Mouse (Mus musculus) small intestine, adult 2 months (tissue): Measurements from ENCODE around the gene Rnf224. TPM values are rescaled to one million over a fixed set of nuclear protein-coding genes. Genes with fewer than 3 reads are reported as not detected.

Source experiments
- H3K27ac ChIP-seq: fragments of 200-500 bp; 2 replicates; pipeline ENCODE4 v1.5.1; 2012; ENCODE audit warnings: low read depth, low read length, control low read depth, inconsistent platforms; ENCODE audit not compliant: insufficient read depth
- H3K27me3 ChIP-seq: fragments of 200-500 bp; 2 replicates; pipeline ENCODE4 v1.6.1; 2012; ENCODE audit warnings: mild to moderate bottlenecking, moderate library complexity, low read length, inconsistent platforms; ENCODE audit not compliant: control insufficient read depth, insufficient read depth
- H3K36me3 ChIP-seq: fragments of 200-500 bp; 2 replicates; pipeline ENCODE4 v1.6.1; 2012; ENCODE audit warnings: mild to moderate bottlenecking, low read length, control low read depth, inconsistent platforms; ENCODE audit not compliant: control insufficient read depth, insufficient read depth
- H3K4me1 ChIP-seq: fragments of 200-500 bp; 2 replicates; pipeline ENCODE4 v1.6.1; 2012; ENCODE audit warnings: low read length, inconsistent platforms, mixed read lengths; ENCODE audit not compliant: control insufficient read depth, insufficient read depth, insufficient read length
- H3K4me3 ChIP-seq: fragments of 200-500 bp; 2 replicates; pipeline ENCODE4 v1.5.1; 2012; ENCODE audit warnings: low read depth, mild to moderate bottlenecking, control low read depth, inconsistent platforms, low read length, moderate library complexity
- CTCF ChIP-seq: fragments of 200-500 bp; IDR thresholded peaks from 2 replicates; pipeline ENCODE4 v1.5.1; 2012; ENCODE audit warnings: low read depth, mild to moderate bottlenecking, control low read depth, inconsistent platforms, low read length, moderate library complexity, mixed read lengths; ENCODE audit not compliant: insufficient replicate concordance, insufficient read length; ENCODE audit errors: extremely low read depth
- POLR2A ChIP-seq: fragments of 200-500 bp; IDR thresholded peaks from 2 replicates; pipeline ENCODE4 v1.6.1; 2012; ENCODE audit warnings: low read depth, mild to moderate bottlenecking, control low read depth, inconsistent platforms, low read length, moderate library complexity
- WGBS: fragments of 180-500 bp; shearing (Covaris S2); methylation state at CpG from one replicate; pipeline ENCODE4 v1.1.7; 2018; 5-methylcytosine and 5-hydroxymethylcytosine counted together
- polyA plus RNA-seq: library from polyadenylated mRNA; depleted of rRNA; stranded (reverse); fragments of >200 nt; gene quantifications from 2 replicates; pipeline ENCODE4 v1.2.3, GENCODE M21; 2012

Gene Rnf224
- polyA plus RNA-seq, 1 experiment: not detected

DNA sequence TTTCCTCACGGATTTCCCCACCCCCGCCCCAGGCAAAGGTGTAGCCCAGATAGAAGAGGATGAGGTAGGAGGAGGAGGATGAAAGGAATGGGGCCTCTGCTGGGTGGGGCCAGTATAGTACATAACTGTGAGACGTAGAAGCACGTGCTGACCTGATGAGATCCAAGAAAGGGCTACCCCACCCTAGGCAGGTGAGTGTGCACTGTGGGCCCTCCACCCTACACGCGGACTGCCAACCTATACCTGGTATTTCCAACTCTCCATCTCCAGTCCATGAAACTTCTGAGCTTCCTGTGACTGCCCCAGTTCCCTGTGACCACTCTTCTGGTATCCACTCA, 4.8 kb upstream of the Rnf224 start:
- H3K27ac ChIP-seq: peak overlapping the region; percentile 31; the same call in 1 of the 2 replicates
- H3K4me3 ChIP-seq: peak overlapping the region; percentile 70
- WGBS: 11% methylated on average over 6 of the region's 6 CpGs

DNA sequence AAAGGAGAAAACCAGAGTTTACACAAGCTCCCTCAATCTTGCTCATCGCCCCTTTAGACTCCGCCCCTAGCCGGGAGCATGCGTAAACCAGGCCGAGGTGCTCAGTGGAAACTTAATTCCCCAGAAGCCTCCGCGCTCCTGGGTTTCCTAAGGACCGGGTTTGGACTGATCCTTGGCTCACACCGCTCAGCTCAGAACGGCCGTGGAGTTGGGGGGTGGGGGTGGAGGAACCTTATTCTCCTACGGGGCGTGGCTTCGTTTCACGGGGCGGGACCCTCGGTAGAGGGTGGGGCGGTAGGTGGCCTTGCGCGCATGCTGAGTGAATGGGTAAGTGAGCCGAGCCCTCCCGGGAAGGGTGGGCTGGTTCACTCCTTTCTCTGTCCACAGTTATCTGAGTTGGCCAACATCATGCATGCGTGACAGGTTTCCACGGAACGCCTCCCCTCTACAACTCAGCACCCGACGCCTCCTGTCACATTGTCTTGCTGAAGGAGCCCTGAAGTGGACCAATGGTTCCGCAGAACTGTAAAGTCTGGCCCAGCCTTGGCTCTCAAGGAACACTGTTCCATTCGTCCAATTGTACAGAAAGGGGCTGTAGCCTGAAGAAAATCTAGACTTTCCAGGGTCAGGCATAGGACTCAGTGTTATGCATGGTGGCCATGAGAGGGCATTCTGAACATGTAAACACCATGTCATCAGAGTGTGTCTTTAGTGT, 4.3 kb upstream of the Rnf224 start:
- peak overlapping the region; percentile 70 for H3K4me3 ChIP-seq
- no peaks in the 10 kb centered on the region; the same call in 1 of the 2 replicates for H3K36me3 ChIP-seq
- TF ChIP-seq POLR2A (peak; percentile 35; the same call in 1 of the 2 replicates), CTCF (no peak)
- peaks cover 30% of the 10 kb centered on the region for H3K4me1 ChIP-seq
- WGBS: 2% methylated on average over 29 of the region's 29 CpGs
- H3K27me3 ChIP-seq: no peaks in the 10 kb centered on the region; the same call in 1 of the 2 replicates
- peak overlapping the region; percentile 31; the same call in 1 of the 2 replicates for H3K27ac ChIP-seq

More for the DNA sequence above, 4.8 kb upstream of the Rnf224 start:
- H3K4me1 ChIP-seq: peaks cover 32% of the 10 kb centered on the region
- H3K36me3 ChIP-seq: no peaks in the 10 kb centered on the region; the same call in 1 of the 2 replicates
- H3K27me3 ChIP-seq: no peaks in the 10 kb centered on the region; the same call in 1 of the 2 replicates
- TF ChIP-seq CTCF (no peak), POLR2A (no peak)

DNA sequence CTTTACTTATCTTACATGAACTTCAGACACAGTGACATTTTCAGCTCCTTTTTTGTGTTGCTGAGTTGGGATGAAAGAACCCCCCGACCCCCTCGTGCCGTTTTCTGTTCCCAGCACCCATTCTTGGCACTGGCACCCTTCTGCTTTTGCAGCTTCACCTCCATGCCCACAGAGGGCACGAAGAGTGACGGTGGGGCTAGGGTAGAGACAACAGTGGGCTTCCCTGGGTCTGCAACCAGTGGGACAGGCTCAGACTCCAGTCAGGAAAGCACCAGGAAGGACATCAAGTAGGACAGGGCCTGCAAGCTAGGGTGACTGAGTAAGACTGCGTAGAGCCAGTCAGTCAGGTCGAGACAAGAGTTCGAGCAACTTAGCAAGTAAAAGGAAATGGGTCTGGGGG, 3.7 kb upstream of the Rnf224 start:
- WGBS: 68% methylated on average over 8 of the region's 8 CpGs
- no peaks in the 10 kb centered on the region; the same call in 1 of the 2 replicates for H3K27me3 ChIP-seq
- H3K36me3 ChIP-seq: no peaks in the 10 kb centered on the region; the same call in 1 of the 2 replicates
- no peak for TF ChIP-seq CTCF
- TF ChIP-seq POLR2A: no peak
- no peak overlapping the region for H3K4me3 ChIP-seq
- H3K27ac ChIP-seq: 0 out of 2 replicates have a peak overlapping the region, but pooled peaks have one; percentile 31
- H3K4me1 ChIP-seq: peaks cover 33% of the 10 kb centered on the region

DNA sequence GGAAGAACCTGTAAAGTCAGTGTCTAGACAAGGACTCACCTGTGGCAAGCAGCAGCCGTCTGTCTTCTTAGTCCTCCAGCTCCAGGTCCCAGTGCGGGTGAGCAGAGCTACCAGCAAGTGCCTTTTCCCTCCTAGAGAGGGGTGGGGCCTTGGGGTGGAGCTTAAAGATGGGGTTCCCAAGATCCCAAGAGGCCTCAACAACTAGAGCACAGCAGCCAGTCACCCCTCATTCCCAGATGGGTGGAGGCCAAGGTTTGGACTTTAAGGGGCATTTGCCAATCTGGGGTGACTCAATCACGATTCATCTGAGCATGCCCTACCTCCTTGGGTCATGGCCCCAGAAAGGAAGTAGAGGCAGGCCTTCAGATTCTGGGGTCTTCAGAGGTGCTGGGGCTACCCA, 3.2 kb upstream of the Rnf224 start:
- H3K4me1 ChIP-seq: peaks cover 37% of the 10 kb centered on the region

DNA sequence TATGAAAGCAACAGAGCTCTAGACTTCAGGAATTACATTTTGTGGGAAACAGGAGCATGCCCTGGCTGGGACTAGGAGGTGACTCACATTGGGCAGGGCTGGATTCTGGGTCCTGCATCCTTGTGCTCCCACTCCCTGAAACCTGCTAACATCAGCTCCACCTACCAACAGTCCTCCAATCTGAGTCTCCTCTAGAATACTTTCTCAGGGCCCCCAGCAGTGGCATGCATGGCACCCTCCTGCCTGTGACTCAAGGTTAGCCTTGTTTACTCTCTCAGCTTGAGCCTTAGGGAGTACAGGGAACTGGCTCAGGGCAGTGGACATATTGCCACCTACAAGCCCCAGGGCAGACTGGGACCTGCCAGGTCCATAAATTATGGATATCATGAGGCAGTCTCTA, 1.5 kb upstream of the Rnf224 start:
- Histone ChIP-seq H3K27ac (no peak overlapping the region; the same call in 1 of the 2 replicates), H3K36me3 (no peaks in the 10 kb centered on the region), H3K4me3 (no peak overlapping the region), H3K27me3 (no peaks in the 10 kb centered on the region; the same call in 1 of the 2 replicates), H3K4me1 (peaks cover 50% of the 10 kb centered on the region)
- TF ChIP-seq CTCF (no peak), POLR2A (no peak)

More for the DNA sequence above, 3.2 kb upstream of the Rnf224 start:
- TF ChIP-seq POLR2A: no peak
- H3K4me3 ChIP-seq: no peak overlapping the region
- H3K27me3 ChIP-seq: no peaks in the 10 kb centered on the region; the same call in 1 of the 2 replicates
- no peaks in the 10 kb centered on the region for H3K36me3 ChIP-seq
- 81% methylated on average over 3 of the region's 3 CpGs for WGBS
- H3K27ac ChIP-seq: no peak overlapping the region

DNA sequence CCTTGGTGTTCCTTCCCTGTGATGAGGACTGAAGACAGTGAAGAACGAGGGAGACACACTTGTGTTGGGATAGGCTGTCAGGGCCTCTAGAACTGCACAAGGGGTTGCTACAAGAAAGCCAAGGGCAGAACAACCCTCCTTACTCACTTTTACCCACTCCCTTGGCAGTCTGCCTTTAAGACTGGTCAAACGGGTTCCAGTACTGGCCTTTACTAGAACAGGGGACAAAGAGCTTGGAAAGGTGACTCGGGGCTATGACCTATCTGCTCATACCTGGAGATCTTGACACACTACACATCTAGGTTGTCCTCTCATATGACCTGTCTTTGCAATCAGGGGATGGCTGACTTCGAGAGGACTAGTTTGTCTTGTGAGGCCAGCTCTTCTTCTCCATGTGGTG, 935 bp upstream of the Rnf224 start:
- H3K27ac ChIP-seq: peak overlapping the region; percentile 10; the same call in 1 of the 2 replicates
- H3K36me3 ChIP-seq: no peaks in the 10 kb centered on the region
- peaks cover 47% of the 10 kb centered on the region for H3K4me1 ChIP-seq
- WGBS: 21% methylated on average over 4 of the region's 4 CpGs
- TF ChIP-seq POLR2A (no peak), CTCF (no peak)
- no peaks in the 10 kb centered on the region; the same call in 1 of the 2 replicates for H3K27me3 ChIP-seq
- H3K4me3 ChIP-seq: no peak overlapping the region

DNA sequence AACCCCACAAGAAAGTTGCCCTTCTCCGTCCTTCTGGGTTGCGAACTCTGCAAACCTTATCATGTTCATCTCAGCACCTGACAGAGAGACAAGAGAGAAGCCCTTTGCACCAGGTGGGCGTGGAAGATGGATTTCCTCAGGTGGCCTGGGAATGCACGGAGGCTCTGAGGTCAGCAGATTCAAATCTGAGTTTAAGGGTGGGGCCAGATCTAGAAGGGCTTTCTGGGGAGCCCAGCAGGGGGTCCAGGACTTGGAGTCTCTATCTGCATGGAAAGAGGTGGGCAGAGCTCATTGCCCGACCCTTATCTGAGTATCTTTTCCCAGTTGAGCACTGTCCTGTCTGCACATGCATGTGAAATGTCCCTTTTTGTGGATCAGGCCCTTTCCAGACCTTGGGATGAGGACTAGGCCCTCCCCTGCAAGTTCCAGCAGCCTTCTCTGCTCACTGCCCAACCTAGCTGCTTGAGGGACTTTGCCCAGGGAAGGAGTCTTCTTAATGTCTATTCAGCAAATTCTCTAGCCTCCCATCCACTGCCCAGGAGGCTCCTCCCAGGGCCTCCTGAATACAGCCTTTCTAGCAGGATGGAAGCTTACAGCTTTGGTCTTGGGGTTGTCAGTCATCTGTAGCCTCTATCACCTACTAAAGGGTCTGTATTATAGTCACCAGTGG, 1.9 kb downstream of the Rnf224 start:
- no peaks in the 10 kb centered on the region for H3K27me3 ChIP-seq
- no peak overlapping the region for H3K4me3 ChIP-seq
- 27% methylated on average over 5 of the region's 5 CpGs for WGBS
- no peak for TF ChIP-seq CTCF
- peak overlapping the region; percentile 86 for H3K27ac ChIP-seq
- no peaks in the 10 kb centered on the region for H3K36me3 ChIP-seq
- H3K4me1 ChIP-seq: peaks cover 35% of the 10 kb centered on the region
